Mouse (Mus musculus) MEL (cell line): ENCODE data around the gene Pafah2. TPM values are rescaled to one million over a fixed set of nuclear protein-coding genes. Genes with fewer than 3 reads are reported as not detected.
A peak's percentile ranks its signal among the peaks of the same experiment; 100 is the strongest.

Experiments used
- DNase-seq: peaks from one replicate; pipeline ENCODE4 v3.0.0; 2011; ENCODE audit warnings: low read depth, low spot score
- H3K27ac ChIP-seq: 2 replicates; pipeline ENCODE4 v1.5.1; 2012; ENCODE audit warnings: low read depth, mild to moderate bottlenecking, control low read depth, low read length, moderate library complexity; ENCODE audit not compliant: control insufficient read depth
- H3K27me3 ChIP-seq, 2 experiments: fragments of 150-350 bp in 1 of 2; sonication (generic) in 1 of 2; 2 replicates each; pipeline ENCODE4 v1.6.1; 2012; ENCODE audit warnings: low read length in 2 of 2, mild to moderate bottlenecking in 2 of 2, improper control_type of control experiment in 1 of 2, moderate library complexity in 1 of 2; ENCODE audit not compliant: insufficient read depth in 2 of 2, control insufficient read depth in 1 of 2
- H3K36me3 ChIP-seq, 2 experiments: 2 replicates each; pipeline ENCODE4 v1.6.1; 2012 to 2014; ENCODE audit warnings: low read length in 2 of 2, improper control_type of control experiment in 1 of 2, inconsistent platforms in 1 of 2, mild to moderate bottlenecking in 1 of 2; ENCODE audit not compliant: insufficient read depth in 2 of 2, control insufficient read depth in 1 of 2
- H3K4me1 ChIP-seq, 2 experiments: fragments of 150-350 bp in 1 of 2; sonication (generic) in 1 of 2; 2 replicates each; pipeline ENCODE4 v1.6.1; 2012; ENCODE audit warnings: low read length in 2 of 2, improper control_type of control experiment in 1 of 2, mild to moderate bottlenecking in 1 of 2; ENCODE audit not compliant: insufficient read depth in 2 of 2, control insufficient read depth in 1 of 2
- H3K4me3 ChIP-seq, 2 experiments: fragments of 150-350 bp in 1 of 2; sonication (generic) in 1 of 2; 2 replicates each; pipeline ENCODE4 v1.5.1; 2012; ENCODE audit warnings: low read depth in 2 of 2, low read length in 2 of 2, mild to moderate bottlenecking in 2 of 2, moderate library complexity in 2 of 2, control low read depth in 1 of 2, improper control_type of control experiment in 1 of 2; ENCODE audit not compliant: control insufficient read depth in 1 of 2, insufficient read depth in 1 of 2
- H3K79me2 ChIP-seq: 2 replicates; pipeline ENCODE4 v1.6.1; 2012; ENCODE audit warnings: mild to moderate bottlenecking, low read length, moderate library complexity; ENCODE audit not compliant: control insufficient read depth, poor library complexity, insufficient read depth
- H3K9ac ChIP-seq: 2 replicates; pipeline ENCODE4 v1.6.1; 2012; ENCODE audit warnings: low read depth, mild to moderate bottlenecking, control low read depth, low read length, moderate library complexity; ENCODE audit not compliant: control insufficient read depth, poor library complexity, severe bottlenecking
- H3K9me3 ChIP-seq: fragments of 150-350 bp; sonication (generic); replicated peaks from 2 replicates; pipeline ENCODE4 v1.6.1; 2012; ENCODE audit warnings: mild to moderate bottlenecking, low read length, improper control_type of control experiment, moderate library complexity; ENCODE audit not compliant: insufficient read depth
- CHD1 ChIP-seq: IDR thresholded peaks from 2 replicates; pipeline ENCODE4 v1.6.1; 2012; ENCODE audit warnings: low read depth, mild to moderate bottlenecking, inconsistent platforms, low read length, improper control_type of control experiment
- CTCF ChIP-seq, 3 experiments: IDR thresholded peaks in 2 of 3; conservative IDR thresholded peaks in 1 of 3; 2 replicates each; pipeline ENCODE4 v1.5.1; 2011 to 2012; ENCODE audit warnings: low read length in 3 of 3, low read depth in 2 of 3, mild to moderate bottlenecking in 2 of 3, improper control_type of control experiment in 1 of 3, inconsistent platforms in 1 of 3, mixed read lengths in 1 of 3, moderate library complexity in 1 of 3; ENCODE audit not compliant: control insufficient read depth in 1 of 3, insufficient read depth in 1 of 3, poor library complexity in 1 of 3, severe bottlenecking in 1 of 3
- E2F4 ChIP-seq: IDR thresholded peaks from 2 replicates; pipeline ENCODE4 v1.6.1; 2011; ENCODE audit warnings: low read depth, low read length, improper control_type of control experiment, borderline replicate concordance
- EP300 ChIP-seq, 2 experiments: IDR thresholded peaks; 2 replicates each; pipeline ENCODE4 v1.6.1; 2011; ENCODE audit warnings: improper control_type of control experiment in 2 of 2, low read length in 2 of 2, low read depth in 1 of 2, mild to moderate bottlenecking in 1 of 2
- GABPA ChIP-seq: IDR thresholded peaks from 2 replicates; pipeline ENCODE4 v1.6.1; 2012; ENCODE audit warnings: low read depth, mild to moderate bottlenecking, inconsistent platforms, low read length, improper control_type of control experiment, moderate library complexity
- JUND ChIP-seq: IDR thresholded peaks from 2 replicates; pipeline ENCODE4 v1.6.1; 2011; ENCODE audit warnings: low read depth, mild to moderate bottlenecking, improper control_type of control experiment, low read length
- MAX ChIP-seq: IDR thresholded peaks from 2 replicates; pipeline ENCODE4 v1.6.1; 2011; ENCODE audit warnings: low read length, improper control_type of control experiment
- MAZ ChIP-seq: IDR thresholded peaks from 2 replicates; pipeline ENCODE4 v1.6.1; 2012; ENCODE audit warnings: low read depth, mild to moderate bottlenecking, inconsistent platforms, low read length, improper control_type of control experiment
- NELFE ChIP-seq: IDR thresholded peaks from 2 replicates; pipeline ENCODE4 v1.6.1; 2011; ENCODE audit warnings: low read depth, low read length, improper control_type of control experiment
- POLR2A ChIP-seq, 2 experiments: IDR thresholded peaks; 2 replicates each; pipeline ENCODE4 v1.6.1; 2011 to 2012; ENCODE audit warnings: low read length in 2 of 2, mild to moderate bottlenecking in 2 of 2, control low read depth in 1 of 2, improper control_type of control experiment in 1 of 2, low read depth in 1 of 2, moderate library complexity in 1 of 2; ENCODE audit not compliant: control insufficient read depth in 1 of 2, insufficient read depth in 1 of 2, poor library complexity in 1 of 2
- RAD21 ChIP-seq: IDR thresholded peaks from 2 replicates; pipeline ENCODE4 v1.6.1; 2011; ENCODE audit warnings: mild to moderate bottlenecking, low read depth, low read length, improper control_type of control experiment
- SIN3A ChIP-seq: IDR thresholded peaks from 2 replicates; pipeline ENCODE4 v1.6.1; 2012; ENCODE audit warnings: low read length, improper control_type of control experiment, inconsistent platforms
- SMC3 ChIP-seq: IDR thresholded peaks from 2 replicates; pipeline ENCODE4 v1.6.1; 2011; ENCODE audit warnings: low read depth, low read length, improper control_type of control experiment
- TCF12 ChIP-seq: IDR thresholded peaks from 2 replicates; pipeline ENCODE4 v1.6.1; 2014; ENCODE audit warnings: low read depth, mild to moderate bottlenecking, inconsistent platforms, low read length, improper control_type of control experiment, moderate library complexity
- ZC3H11A ChIP-seq: IDR thresholded peaks from 2 replicates; pipeline ENCODE4 v1.6.1; 2012; ENCODE audit warnings: low read depth, mild to moderate bottlenecking, inconsistent platforms, low read length, improper control_type of control experiment
- polyA plus RNA-seq, 2 experiments: library from polyadenylated mRNA; stranded (reverse) in 1 of 2; unstranded in 1 of 2; fragments of >175 nt in 1 of 2; fragments of >200 nt in 1 of 2; gene quantifications; 2 replicates each; pipeline versions ENCODE4 v1.2.1 to v1.2.4; 2012; ENCODE audit warnings: low replicate concordance in 2 of 2, low read depth in 1 of 2; ENCODE audit not compliant: insufficient read length in 2 of 2, insufficient read depth in 1 of 2, missing spikeins in 1 of 2
- total RNA-seq: library from RNA; depleted of rRNA; stranded (reverse); fragments of 300-350 nt; gene quantifications from 2 replicates; pipeline ENCODE4 v1.2.3, GENCODE M21; 2012

The Pafah2 gene
- total and polyA plus RNA-seq, 3 experiments: 6.0 to 10.6 TPM; not detected in 1

DNA sequence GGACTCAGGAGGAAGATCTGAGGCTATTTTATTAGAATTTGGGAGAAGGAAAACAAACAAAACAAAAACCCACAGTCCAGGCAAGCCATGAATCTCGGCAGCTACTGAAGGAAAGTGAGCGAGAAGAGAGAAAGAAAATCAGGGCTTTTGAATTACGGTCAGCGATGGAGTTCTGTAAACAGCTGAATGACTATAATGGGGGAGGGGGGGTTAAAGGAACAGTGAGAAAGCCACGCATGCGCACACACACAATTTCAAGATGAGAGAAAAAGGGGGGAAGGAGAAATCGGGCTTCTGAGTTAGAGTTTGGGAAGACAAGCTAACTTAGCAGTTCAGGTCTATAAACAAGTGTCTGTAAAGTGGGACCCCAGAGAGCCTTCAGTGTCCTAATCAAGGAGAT, 43.2 kb upstream of the Pafah2 start:
- TF ChIP-seq MAX: no peak
- TF ChIP-seq RAD21: no peak
- TF ChIP-seq EP300 (IDR thresholded peaks at IDR 0.05; ENCODE audit: low read depth in 1 of 2, low read length in 2 of 2): no peak
- TF ChIP-seq SIN3A: no peak
- TF ChIP-seq CTCF (IDR thresholded peaks at IDR 0.05 in 2 of 3, conservative IDR thresholded peaks at IDR 0.05 in 1 of 3; ENCODE audit: control insufficient read depth in 1 of 3, insufficient read depth in 1 of 3, low read depth in 2 of 3, low read length in 3 of 3, poor library complexity in 1 of 3, severe bottlenecking in 1 of 3): no peak
- no peak for TF ChIP-seq E2F4
- TF ChIP-seq SMC3: no peak
- no peak for TF ChIP-seq ZC3H11A
- no peak for TF ChIP-seq CHD1
- TF ChIP-seq, all 39 proteins: peak for 0
- no peak for DNase-seq
- H3K36me3 ChIP-seq: peaks cover 0 to 6% of the 10 kb centered on the region in 2 experiments; a peak in 2 of 4 replicates
- H3K9me3 ChIP-seq: no peaks in the 10 kb centered on the region
- H3K27ac ChIP-seq: no peak overlapping the region
- H3K4me1 ChIP-seq: peaks cover 0 to 31% of the 10 kb centered on the region in 2 experiments; a peak in 2 of 4 replicates
- no peaks in the 10 kb centered on the region for H3K79me2 ChIP-seq
- H3K4me3 ChIP-seq: no peak overlapping the region
- H3K9ac ChIP-seq: no peak overlapping the region
- H3K27me3 ChIP-seq: no peaks in the 10 kb centered on the region

DNA sequence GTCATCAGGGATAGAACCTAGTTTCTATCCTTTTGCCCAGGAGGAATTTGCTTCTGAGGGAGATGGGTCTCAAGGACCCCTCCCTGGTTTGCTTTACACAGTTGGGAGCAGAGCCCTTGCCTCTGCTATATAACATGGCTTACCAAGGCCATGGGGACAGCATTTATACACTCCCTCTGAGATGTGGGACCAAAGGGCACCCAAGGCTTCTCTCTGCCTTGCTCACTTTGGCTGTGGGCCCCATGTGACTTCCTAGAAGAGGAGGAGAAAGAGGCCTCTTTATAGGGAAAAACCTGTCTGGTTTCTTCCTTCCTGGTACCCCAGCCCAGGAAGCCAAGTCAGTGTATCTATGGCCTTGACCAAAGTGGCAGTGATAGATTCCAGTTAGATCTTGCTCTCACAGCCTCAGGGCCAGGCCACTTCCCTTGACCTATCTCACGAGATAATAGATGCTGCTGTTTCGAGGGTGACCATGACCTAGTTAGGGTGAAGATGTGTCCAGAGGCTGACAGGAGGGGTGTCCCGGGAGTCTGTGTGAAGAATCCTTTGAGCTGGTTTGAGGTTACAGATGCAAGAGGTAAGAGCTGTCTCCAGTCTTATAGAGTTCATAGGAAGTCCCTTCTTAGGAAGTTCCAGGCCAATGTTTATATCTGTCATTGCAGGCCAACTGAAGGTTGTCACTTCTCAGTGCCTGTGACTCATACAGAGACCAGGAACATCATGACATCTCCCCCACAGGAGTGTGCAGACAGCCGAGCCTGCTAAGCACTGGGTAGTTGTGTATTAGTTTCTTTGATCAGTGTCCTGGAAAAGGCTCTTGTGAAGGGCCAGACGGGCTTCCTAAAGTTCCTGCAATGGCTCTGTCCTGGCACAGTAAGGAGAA, 42.4 kb upstream of the Pafah2 start:
- Histone ChIP-seq H3K4me1 (peaks cover 0 to 24% of the 10 kb centered on the region in 2 experiments; a peak in 2 of 4 replicates), H3K79me2 (no peaks in the 10 kb centered on the region), H3K36me3 (peaks cover 0 to 4% of the 10 kb centered on the region in 2 experiments; a peak in 2 of 4 replicates), H3K9me3 (no peaks in the 10 kb centered on the region), H3K27ac (peak overlapping the region; percentile 27; the same call in 1 of the 2 replicates), H3K4me3 (no peak overlapping the region), H3K27me3 (no peaks in the 10 kb centered on the region), H3K9ac (no peak overlapping the region)
- TF ChIP-seq NELFE: no peak
- TF ChIP-seq JUND: no peak; the same call in 1 of the 2 replicates
- no peak for TF ChIP-seq GABPA
- 0 out of 2 replicates have a peak, but pooled peaks have one; percentile 19 for TF ChIP-seq TCF12
- no peak for TF ChIP-seq POLR2A (IDR thresholded peaks at IDR 0.05; ENCODE audit: control insufficient read depth in 1 of 2, insufficient read depth in 1 of 2, low read depth in 1 of 2, low read length in 2 of 2, poor library complexity in 1 of 2)
- peak; percentile 24 to 38; a peak in 2 of 4 replicates for TF ChIP-seq EP300 (IDR thresholded peaks at IDR 0.05; ENCODE audit: low read depth in 1 of 2, low read length in 2 of 2)
- no peak for TF ChIP-seq MAZ
- peak; percentile 62 for DNase-seq
